Mouse (Mus musculus): Measurements from ENCODE around the gene Gm20521.
"Not testable (repeated sequence)": the region's sequence is repeated elsewhere in the genome, so short reads cannot be mapped to it uniquely, and the experiment has no call there.

Gm20521 gene

DNA sequence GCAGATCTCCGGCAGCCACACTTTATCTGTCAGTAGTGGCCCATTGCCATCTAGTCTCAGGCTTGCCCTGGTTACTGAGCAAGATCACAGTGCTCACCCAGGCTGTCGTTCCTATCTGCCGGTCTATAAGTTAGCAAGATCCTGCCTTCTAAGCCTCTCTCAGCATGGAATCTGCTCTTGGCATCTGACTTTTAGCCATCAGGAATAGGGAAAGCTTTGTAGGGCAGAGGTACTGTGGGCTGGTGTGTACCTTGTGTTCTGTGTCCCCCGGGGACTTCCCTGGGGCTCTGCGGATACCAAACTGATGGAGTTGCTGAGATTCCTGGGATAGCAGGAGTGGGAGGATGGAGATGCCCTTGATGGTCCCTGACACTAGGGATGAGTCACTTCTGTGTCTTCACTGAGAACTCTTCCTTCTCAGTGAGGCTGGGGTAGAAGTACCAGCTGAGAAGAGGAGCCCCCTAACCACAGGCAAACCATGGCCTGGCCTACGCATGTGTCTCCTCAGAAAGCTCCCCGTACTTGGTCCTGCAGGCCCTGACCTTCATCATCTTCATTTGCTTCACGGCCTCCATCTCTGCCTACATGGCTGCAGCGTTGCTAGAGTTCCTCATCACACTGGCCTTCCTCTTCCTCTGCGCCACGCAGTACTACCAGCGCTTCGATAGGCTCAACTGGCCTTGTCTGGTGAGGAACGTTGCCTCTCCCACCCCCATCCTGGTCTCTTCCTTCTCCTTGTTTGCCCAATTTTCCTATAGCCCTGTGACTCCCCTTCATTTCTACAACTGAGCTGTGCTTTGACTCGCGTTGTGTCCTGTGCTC lies 54.3 kb downstream of the Gm20521 start:
- no peak for DNase-seq

DNA sequence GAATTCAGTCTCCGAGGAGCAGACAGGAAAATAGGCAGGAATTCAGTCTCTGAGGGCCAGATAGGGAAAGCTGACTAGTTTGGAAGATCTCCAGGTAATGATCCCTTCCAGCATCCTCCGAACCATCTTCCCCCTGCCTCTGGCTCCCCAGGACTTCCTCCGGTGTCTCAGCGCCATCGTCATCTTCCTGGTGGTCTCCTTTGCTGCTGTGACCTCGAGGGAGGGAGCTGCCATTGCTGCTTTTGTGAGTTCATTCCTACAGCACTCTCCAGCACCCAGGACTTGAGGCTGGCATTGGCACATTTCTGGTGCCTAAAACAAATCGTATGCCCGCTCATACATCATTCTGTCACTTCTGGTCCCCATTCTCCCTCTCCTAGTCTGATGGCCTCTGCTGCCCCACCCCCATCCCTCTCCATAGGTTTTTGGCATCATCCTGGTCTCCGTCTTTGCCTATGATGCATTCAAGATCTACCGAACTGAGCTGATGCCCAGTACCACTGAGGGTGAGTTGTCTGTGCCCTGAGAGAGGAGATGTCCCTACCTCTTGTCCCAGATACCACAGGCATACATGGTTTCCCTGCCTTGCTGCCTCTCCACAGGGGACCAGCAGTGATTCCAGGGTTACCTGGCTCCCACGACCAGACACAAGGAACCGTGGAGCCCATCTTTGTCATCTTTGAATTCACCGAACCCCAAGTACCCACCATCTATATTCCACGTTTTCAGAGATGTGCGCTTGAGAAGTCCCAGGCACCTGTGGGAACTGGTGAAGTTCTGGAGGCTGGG lies 55.4 kb downstream of the Gm20521 start:
- DNase-seq: no peak

DNA sequence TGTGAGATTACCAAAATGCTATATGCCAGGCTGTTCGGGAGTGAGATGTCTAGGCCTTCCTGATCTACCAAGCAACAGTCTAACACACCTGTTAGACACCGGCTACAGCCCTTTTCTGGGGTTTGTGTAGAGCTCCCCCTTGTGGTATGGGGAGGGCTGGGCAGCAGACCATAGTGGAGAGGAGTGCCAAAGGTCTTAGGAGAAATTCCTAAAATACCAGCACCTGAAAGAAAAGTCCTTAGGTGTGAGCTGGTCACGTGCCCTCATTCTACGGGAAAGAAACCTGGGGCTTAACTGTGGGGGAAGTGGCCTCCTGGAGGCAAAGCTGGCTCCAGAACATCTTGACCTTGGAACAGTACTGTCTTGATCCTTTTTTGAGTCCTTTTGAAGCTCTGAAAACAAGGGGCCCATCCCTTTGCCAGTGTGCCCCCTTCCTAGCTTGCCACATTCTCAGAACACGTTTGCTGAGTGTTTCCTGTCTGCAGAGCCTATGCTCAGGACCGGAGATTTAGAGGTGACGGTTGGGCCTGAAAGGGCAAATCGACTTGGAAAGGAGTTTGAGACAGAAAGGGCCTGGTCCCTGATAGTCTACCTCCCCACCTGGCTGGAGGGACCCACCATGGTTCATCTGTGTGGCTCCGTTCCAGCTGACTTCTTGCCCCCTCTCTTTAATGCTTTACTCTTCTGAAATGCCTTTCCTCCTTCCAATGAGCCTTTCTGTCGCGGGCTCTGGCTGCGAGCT lies 56.4 kb downstream of the Gm20521 start:
- peak; percentile 75 for DNase-seq

DNA sequence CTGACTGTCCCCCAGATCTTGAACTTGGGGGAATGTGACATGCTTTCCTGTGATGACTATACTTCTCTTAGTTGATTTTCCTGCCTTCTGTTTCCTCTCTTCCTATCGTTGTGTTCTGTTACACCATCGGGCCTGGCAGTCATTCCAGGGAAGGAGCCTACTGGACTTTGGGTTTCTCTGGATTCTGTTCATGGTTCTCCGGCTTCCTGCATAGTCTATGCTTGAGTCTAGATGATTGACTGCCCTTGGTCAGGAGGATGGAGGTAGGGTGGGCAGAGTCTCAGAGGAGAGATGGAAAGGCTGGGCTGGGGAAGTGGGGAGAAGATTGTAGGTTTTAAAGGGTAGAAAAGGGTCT lies 56.9 kb downstream of the Gm20521 start:
- DNase-seq: no peak

DNA sequence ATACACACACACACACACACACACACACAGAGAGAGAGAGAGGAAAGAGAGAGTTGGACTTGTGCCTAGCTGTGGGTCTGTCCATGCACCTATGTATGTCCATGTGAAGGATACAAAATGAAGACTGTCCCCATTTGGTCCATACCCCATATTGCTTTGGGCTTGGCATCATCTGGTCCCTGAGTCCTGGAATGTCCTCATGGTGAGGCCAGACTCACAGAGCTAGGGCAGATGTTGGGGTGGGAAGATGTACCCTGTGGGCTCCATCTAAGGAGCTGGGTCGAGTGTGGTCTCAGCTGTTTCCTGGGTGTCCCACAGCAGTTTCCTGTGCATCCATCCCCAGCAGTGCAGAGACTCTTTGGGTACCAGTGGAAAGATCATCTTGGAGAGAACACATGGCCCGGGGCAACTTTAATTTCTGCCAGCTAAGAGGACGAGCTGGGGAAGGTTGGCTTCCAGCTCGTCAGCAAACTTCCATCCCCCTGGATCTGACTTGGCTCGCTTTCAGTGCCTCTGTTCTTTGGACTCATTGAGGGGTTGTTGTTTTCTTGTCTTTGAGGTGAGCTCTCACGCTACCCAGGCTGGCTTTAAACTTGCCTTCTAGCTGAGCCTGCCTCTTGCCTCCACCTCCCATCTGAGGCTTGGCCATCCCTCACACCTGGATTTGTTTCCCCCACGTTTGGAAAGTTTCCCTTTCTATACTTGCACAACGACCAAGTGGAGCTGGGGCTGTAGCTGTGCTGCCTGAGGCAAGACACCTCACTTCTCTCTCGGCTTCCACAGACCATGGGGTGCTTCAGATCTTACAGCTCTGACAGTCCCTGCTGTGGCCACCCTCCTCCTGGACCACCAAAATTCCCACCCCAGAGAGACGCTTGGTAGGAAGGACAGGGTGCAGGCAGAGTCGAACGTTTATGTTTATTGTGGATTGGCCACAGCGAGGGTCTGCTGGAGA lies 58.1 kb downstream of the Gm20521 start:
- no peak for DNase-seq

DNA sequence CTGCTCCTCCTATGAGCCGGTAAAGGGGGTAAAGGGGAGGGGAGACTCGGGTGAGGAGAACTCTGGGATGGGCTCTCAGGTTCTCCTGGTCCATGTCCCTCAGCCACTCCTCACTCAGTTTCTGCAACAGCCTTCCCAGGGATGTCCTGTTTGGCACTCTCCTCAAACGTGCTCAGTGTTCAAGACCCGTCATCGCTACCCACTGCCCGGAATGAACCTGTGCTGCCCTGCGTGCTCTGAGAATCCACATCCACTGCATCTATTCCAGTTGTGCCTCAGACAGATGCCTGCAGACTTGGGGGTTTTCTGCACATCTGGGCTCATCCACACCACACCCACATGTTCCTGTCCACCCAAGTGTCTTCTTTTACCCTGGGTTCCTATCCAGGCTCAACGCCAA lies 59.2 kb downstream of the Gm20521 start:
- DNase-seq: no peak

DNA sequence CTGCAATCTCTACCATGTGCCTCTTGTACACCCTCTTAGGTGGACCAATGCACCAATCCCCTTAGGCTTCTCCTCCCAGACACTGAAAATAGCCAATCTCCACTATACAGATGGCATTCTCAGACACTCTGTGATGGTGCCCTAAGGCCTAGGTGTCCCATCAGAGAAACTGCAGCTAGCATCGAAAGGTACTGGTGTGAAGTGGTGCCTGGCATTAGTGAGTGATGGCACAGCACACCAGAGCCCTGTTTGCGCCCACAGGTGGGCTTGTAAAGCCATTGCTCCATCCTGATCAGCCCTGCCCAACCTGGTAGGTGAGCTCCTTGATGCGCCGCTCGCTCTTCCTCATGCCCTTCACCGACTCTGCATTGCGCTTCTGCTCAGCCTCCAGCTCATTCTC lies 60.7 kb downstream of the Gm20521 start:
- DNase-seq: no peak

DNA sequence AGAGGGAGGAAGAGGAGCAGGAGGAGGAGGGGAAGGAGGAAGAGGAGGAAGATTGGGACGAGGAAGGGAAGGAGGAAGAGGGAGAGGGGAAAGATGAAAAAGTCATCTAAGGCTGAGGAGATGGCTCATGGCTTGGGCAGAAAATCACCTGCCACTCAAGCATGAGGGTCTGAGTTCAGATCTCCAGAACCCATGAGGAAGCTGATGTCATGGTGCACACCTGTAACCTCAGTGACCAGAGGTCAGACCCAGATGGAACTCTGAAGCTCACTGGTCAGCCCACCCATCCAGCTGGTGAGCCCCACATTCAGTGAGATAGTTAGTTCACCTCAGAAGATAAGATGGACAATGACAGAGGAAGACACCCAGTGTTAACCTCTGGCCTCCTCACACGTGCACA lies 61.7 kb downstream of the Gm20521 start:
- no peak for DNase-seq

DNA sequence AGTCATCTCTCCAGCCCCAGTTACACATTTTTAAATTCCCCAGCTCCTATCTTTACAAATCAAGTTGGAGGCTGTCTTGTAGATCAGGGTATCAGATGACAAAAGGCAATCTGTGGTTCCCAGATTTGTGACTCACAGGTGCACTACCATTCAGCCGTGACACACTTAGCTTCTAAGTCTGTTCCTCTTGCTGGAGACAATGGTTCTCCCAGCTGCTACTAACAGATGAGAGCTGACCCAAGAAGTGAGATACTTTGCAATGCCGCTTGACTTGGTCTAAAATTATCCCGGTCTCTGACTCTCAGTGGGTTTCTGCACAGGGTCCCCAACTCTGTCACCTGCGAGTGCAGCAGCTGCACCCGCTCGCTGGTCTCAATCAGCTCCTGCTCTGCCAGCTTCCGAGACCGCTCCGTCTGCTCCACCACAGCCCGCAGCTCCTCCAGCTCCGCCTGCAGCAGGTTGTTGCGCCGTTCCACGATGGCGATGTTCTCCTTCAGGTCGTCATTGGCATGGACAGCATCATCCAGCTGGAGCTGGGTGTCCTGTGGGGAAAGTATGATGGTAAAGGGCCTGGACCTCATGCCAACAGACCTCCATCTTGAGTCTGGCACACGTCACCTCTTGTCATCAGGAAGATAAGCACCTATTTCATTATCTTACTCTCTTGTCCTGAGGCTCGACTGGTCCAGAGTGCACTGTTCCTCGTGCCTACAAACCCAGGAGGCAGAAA lies 62.9 kb downstream of the Gm20521 start:
- no peak for DNase-seq

DNA sequence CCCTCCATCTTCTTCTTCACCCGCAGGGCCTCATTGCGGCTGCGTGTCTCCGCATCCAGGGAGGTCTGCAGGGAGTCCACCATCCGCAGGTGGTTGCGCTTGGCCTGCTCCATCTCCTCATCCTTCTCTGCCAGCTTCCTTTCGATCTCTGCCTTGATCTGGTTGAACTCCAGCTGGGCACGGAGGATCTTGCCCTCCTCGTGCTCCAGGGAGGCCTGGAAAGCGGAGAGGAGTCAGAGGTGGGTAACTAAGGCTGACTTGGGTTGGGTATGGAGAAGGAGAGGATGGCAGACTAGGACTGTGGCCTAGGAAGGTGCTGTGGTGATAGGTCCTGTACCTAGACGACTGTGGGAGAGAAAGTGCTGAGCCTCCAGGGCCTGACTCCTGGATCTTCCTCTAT lies 63.8 kb downstream of the Gm20521 start:
- not testable (repeated sequence) for DNase-seq

All from thymus, postnatal 14 days (tissue).